Mouse (Mus musculus): ENCODE data around the gene Defb3. TPM values are rescaled to one million over a fixed set of nuclear protein-coding genes. Genes with fewer than 3 reads are reported as not detected.

Gene Defb3
- polyA plus RNA-seq (2017; shearing (Covaris generic)): not detected

DNA sequence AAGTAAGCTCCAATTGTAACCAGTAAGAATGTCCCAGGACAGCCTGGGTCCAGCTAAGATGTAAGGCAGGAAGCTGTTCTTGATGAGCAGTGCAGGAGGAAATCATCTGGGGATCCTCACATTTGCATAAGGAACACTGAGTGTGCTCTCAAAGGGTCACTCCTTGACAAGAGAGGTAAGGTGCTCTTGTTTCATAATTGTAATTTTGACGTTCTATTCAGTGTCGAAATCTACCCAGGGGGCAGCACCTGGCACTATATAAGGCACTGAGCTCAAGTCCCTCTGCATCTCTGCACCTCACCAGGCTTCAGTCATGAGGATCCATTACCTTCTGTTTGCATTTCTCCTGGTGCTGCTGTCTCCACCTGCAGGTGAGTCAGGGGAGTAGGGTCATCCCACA lies at the start of gene Defb3:
Defb3 (plus strand) TSS at position 301 of the 400 bp plus-strand sequence.

GRCm38 (mm10) chr8:19247280-19247679 lies 45.9 kb upstream of the Defb3 start, which contains the start of gene Defb5:
TSS of gene Defb5 (plus strand) at chr8:19247580.

Other genes with a start within 250 kb of the Defb3 start
- gene Defb39, start 228.6 kb upstream of the Defb3 start, polyA plus RNA-seq (2017; shearing (Covaris generic)): not detected
- gene Defb12, start 178.5 kb upstream of the Defb3 start, polyA plus RNA-seq (2017; shearing (Covaris generic)): not detected
- not detected for gene Defb34, start 169.6 kb upstream of the Defb3 start, polyA plus RNA-seq (2017; shearing (Covaris generic))
- gene Gm45826, start 152.6 kb upstream of the Defb3 start, polyA plus RNA-seq (2017; shearing (Covaris generic)): not detected
- gene Defb14, start 99.0 kb upstream of the Defb3 start, polyA plus RNA-seq (2017; shearing (Covaris generic)): not detected
- not detected for gene Defb4, start 94.7 kb upstream of the Defb3 start, polyA plus RNA-seq (2017; shearing (Covaris generic))
- gene Defb6, start 67.9 kb upstream of the Defb3 start, polyA plus RNA-seq (2017; shearing (Covaris generic)): not detected
- not detected for gene Defb46, start 53.4 kb upstream of the Defb3 start, polyA plus RNA-seq (2017; shearing (Covaris generic))
- gene Defb5, start 45.8 kb upstream of the Defb3 start, polyA plus RNA-seq (2017; shearing (Covaris generic)): not detected
- gene Defb8, start 154.2 kb downstream of the Defb3 start, polyA plus RNA-seq (2017; shearing (Covaris generic)): not detected
- not detected for gene Defb7, start 201.7 kb downstream of the Defb3 start, polyA plus RNA-seq (2017; shearing (Covaris generic))

Data from inflammation-experienced regulatory T-cells, adult 16 weeks (primary cell).